Mouse (Mus musculus) heart, embryonic 14.5 days (tissue): ENCODE results near the gene Llgl2. TPM values are rescaled to one million over a fixed set of nuclear protein-coding genes. Genes with fewer than 3 reads are reported as not detected.

Experiments used
- ATAC-seq: fragments of 200-750 bp; cut with Nextera tagmentation; 2 replicates; pipeline ENCODE4 v1.8.0; 2017; ENCODE audit warnings: low read depth, moderate TSS enrichment; ENCODE audit not compliant: insufficient number of reproducible peaks, insufficient read depth, low FRiP score
- H3K27ac ChIP-seq, 2 experiments: fragments of 200-500 bp in 1 of 2; fragments of 300-500 bp in 1 of 2; sonication (generic) in 1 of 2; replicated peaks in 1 of 2; 2 replicates each; pipeline ENCODE4 v1.5.1; 2012 to 2014; ENCODE audit warnings: low read depth in 2 of 2, low read length in 2 of 2, control low read depth in 1 of 2, mild to moderate bottlenecking in 1 of 2, mixed read lengths in 1 of 2; ENCODE audit not compliant: control insufficient read depth in 1 of 2, insufficient read depth in 1 of 2
- H3K27me3 ChIP-seq: fragments of 300-500 bp; sonication (generic); 2 replicates; pipeline ENCODE4 v1.6.1; 2014; ENCODE audit warnings: mild to moderate bottlenecking, low read length, control low read depth; ENCODE audit not compliant: control insufficient read depth, insufficient read depth
- H3K36me3 ChIP-seq: fragments of 300-500 bp; sonication (generic); 2 replicates; pipeline ENCODE4 v1.6.1; 2014; ENCODE audit warnings: mild to moderate bottlenecking, control low read depth, low read length, mixed read lengths; ENCODE audit not compliant: control insufficient read depth, insufficient read depth
- H3K4me1 ChIP-seq, 2 experiments: fragments of 200-500 bp in 1 of 2; fragments of 300-500 bp in 1 of 2; sonication (generic) in 1 of 2; 2 replicates each; pipeline ENCODE4 v1.6.1; 2012 to 2014; ENCODE audit warnings: low read length in 2 of 2, control low read depth in 1 of 2, mixed read lengths in 1 of 2; ENCODE audit not compliant: control insufficient read depth in 2 of 2, insufficient read depth in 2 of 2
- H3K4me2 ChIP-seq: fragments of 300-500 bp; sonication (generic); 2 replicates; pipeline ENCODE4 v1.6.1; 2014; ENCODE audit warnings: mild to moderate bottlenecking, low read length
- H3K4me3 ChIP-seq, 2 experiments: fragments of 200-500 bp in 1 of 2; fragments of 300-500 bp in 1 of 2; sonication (generic) in 1 of 2; 2 replicates each; pipeline ENCODE4 v1.5.1; 2012 to 2014; ENCODE audit warnings: low read length in 2 of 2, mild to moderate bottlenecking in 2 of 2, control low read depth in 1 of 2, low read depth in 1 of 2, moderate library complexity in 1 of 2; ENCODE audit not compliant: control insufficient read depth in 1 of 2, insufficient read depth in 1 of 2
- H3K9ac ChIP-seq: fragments of 300-500 bp; sonication (generic); 2 replicates; pipeline ENCODE4 v1.6.1; 2014; ENCODE audit warnings: mild to moderate bottlenecking, low read length
- H3K9me3 ChIP-seq: fragments of 300-500 bp; sonication (generic); 2 replicates; pipeline ENCODE4 v1.6.1; 2016; ENCODE audit warnings: low read length, control low read depth; ENCODE audit not compliant: control insufficient read depth
- WGBS: fragments of 180-500 bp; shearing (Covaris S2); extraction: QIAGEN DNeasy Blood & Tissue Kit; methylation state at CpG from one replicate; pipeline ENCODE4 v1.1.7; 2014; 5-methylcytosine and 5-hydroxymethylcytosine counted together
- polyA plus RNA-seq: library from polyadenylated mRNA; unstranded; fragments of >200 nt; fragmentation: Nextera tagmentation; extraction: Ambion mirVana; gene quantifications from 2 replicates; pipeline ENCODE4 v1.2.1, GENCODE M21; 2014

Gene Llgl2
- polyA plus RNA-seq, 1 experiment from 2014 or later: 15.5 TPM

DNA sequence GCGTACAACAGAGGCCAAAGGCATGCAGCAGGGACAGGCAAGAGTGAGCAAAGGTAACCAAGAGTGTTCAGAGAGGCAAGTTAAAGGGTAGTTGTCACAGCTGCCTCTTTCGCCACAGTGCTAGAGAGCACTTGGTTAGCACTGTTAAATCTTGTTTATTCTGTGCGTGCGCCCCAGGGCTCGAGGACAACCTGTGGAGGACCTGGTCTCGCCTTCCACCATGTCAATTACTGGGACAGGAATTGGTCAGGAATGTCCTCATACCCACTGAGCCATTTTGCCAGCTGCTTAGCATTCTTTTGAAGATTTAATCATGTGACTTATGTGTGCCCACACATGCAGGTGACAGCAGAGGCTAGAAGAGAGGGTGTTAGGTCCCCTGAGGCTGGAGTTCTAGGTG lies 65.3 kb downstream of the Llgl2 start:
- WGBS: 74% methylated on average over 6 of the region's 6 CpGs
- no peaks in the 10 kb centered on the region for H3K27me3 ChIP-seq
- no peak overlapping the region for H3K4me3 ChIP-seq
- peaks cover 2 to 5% of the 10 kb centered on the region in 2 experiments; a peak in 2 of 4 replicates for H3K4me1 ChIP-seq
- no peak overlapping the region for H3K9ac ChIP-seq
- no peak overlapping the region for H3K27ac ChIP-seq
- no peak overlapping the region for H3K4me2 ChIP-seq
- H3K36me3 ChIP-seq: peaks cover 18% of the 10 kb centered on the region
- no peak for ATAC-seq
- no peaks in the 10 kb centered on the region for H3K9me3 ChIP-seq

DNA sequence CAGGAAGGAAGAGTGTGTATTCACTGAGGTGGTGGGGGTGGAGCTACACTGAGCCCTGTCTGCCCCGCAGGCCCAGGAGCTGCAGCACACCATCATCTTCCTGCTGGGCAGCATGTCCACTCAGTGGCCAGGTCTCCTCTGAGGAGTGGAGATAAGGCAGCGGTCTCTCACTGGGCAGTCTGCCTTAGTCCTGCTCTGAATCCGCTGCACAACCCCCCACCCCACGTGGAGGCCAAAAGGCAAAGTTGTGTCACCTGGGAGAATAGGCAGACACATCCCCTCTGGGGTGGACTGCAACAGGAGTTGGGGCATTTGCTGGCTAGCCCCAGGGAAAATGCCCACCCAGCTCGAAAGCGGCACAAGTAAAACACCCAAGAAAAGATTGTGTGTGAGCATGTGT lies 68.4 kb downstream of the Llgl2 start:
- H3K4me1 ChIP-seq: peaks cover 2 to 5% of the 10 kb centered on the region in 2 experiments; a peak in 2 of 4 replicates
- H3K27ac ChIP-seq: no peak overlapping the region
- peaks cover 29% of the 10 kb centered on the region for H3K36me3 ChIP-seq
- H3K4me3 ChIP-seq: no peak overlapping the region
- no peak overlapping the region for H3K4me2 ChIP-seq
- H3K27me3 ChIP-seq: no peaks in the 10 kb centered on the region
- ATAC-seq: no peak
- no peaks in the 10 kb centered on the region for H3K9me3 ChIP-seq
- H3K9ac ChIP-seq: no peak overlapping the region
- 33% methylated on average over 6 of the region's 6 CpGs for WGBS

DNA sequence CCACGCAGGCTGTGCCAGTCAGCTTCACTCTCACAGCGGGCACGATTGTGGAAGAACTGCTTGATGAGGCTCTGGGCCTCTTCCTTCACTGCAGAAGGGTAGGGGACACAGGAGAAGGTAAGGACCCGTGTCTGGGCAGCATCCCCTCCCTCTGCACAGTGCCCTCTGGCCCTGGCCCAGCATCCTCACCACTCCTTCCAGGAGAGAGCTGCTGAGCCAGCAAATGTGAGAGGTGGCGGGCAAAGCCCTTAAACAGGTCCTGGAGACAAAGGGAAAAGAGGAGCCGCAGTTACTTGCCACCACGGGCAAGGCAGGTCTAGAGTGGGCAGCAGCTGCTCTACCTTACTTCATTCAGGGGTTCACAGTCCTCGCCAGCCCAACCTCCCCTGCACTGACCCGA lies 69.2 kb downstream of the Llgl2 start:
- Histone ChIP-seq H3K4me1 (no peaks in the 10 kb centered on the region), H3K4me2 (no peak overlapping the region), H3K27me3 (no peaks in the 10 kb centered on the region), H3K9me3 (no peaks in the 10 kb centered on the region), H3K9ac (no peak overlapping the region), H3K36me3 (peaks cover 29% of the 10 kb centered on the region), H3K4me3 (no peak overlapping the region), H3K27ac (no peak overlapping the region)
- no peak for ATAC-seq
- 85% methylated on average over 9 of the region's 9 CpGs for WGBS

DNA sequence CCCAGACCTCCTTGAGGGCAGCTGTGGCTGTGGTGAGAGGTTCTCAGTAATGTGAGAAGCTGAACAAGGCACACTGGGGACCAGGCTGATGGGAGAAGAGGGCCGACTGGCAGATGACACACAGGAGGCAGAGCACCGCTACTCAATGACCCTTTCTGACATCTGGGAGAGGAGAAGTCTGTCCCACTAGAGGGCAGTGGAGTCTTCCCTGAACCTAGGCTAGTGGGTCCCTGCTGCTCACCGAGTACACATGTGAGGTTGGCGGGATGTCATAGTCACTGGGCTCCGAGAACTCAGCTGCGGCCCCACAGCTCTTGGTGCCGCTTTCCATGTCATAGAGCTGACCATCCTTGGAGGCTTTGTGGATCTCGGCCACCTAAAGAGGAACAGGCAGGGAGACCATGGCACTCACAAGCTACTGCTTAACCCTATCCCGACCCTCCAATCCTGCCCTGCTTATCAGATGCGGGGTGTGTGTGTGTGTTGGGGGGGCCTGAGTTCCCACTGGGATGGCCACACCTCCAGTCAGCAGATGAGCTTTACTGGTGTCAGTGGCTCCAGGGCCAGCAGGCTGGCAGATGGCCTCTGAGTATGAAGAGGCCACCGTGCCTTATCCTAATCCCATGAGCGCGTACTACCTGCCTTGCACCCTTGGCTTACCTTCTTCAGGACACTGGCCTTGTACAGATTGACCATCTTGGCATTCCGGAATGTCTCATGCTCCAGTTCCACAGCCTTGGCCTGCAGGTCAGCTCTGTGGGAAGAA lies 71.1 kb downstream of the Llgl2 start:
- H3K27ac ChIP-seq: no peak overlapping the region
- peaks cover 29% of the 10 kb centered on the region for H3K36me3 ChIP-seq
- H3K4me3 ChIP-seq: no peak overlapping the region
- H3K27me3 ChIP-seq: no peaks in the 10 kb centered on the region
- peaks cover 12 to 15% of the 10 kb centered on the region in 2 experiments for H3K4me1 ChIP-seq
- H3K9ac ChIP-seq: no peak overlapping the region
- WGBS: 60% methylated on average over 14 of the region's 14 CpGs
- no peak for ATAC-seq
- H3K9me3 ChIP-seq: no peaks in the 10 kb centered on the region
- no peak overlapping the region for H3K4me2 ChIP-seq

DNA sequence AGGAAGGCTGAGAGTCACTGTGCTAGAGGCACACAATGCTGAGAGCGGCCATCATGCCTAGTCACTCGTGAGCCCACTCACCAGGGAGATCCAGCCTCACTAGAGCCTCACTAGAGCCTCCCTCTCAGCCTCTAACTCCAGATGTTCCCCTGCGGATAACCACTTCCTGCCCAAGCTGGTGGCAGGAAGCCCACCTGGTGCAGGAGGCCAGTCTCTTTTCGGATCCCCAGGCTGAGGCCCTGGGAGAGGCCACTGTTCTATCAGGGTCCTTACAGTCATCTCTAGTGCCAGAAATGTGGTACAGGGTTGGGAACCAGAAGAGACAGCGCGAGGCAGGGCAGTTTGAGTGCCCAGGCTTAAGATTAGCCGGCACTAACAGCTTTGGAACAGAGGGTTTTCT lies 74.6 kb downstream of the Llgl2 start:
- whole genome bisulfite sequencing: 70% methylated on average over 7 of the region's 7 CpGs
- H3K9ac ChIP-seq: no peak overlapping the region; the same call in 1 of the 2 replicates
- ATAC-seq: no peak
- H3K9me3 ChIP-seq: no peaks in the 10 kb centered on the region
- no peak overlapping the region for H3K4me3 ChIP-seq
- peaks cover 19% of the 10 kb centered on the region for H3K36me3 ChIP-seq
- no peaks in the 10 kb centered on the region for H3K27me3 ChIP-seq
- H3K4me1 ChIP-seq: peaks cover 43 to 50% of the 10 kb centered on the region in 2 experiments
- peak overlapping the region in 1 of 2 experiments; percentile 99; a peak in 2 of 4 replicates for H3K27ac ChIP-seq
- no peak overlapping the region for H3K4me2 ChIP-seq

DNA sequence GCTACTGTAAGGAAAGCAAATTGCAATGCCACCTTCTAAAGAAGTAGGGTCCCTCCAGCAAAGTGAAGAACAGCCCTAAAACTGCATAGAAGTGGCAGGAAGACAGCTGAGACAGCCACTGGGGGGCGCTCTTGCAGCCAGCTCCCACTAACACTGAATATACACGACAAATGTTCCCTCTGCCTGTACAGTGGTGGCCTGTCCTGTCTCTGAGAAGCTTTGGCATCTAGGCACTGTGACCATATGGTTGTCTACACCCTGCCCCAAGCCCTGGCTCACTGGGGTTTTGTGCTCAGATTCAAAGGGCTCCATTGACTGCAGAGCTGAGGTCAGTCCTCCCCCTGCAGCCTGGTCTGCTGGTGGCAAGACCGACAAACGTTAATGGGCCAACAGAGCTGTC lies 75.0 kb downstream of the Llgl2 start:
- Histone ChIP-seq H3K9me3 (no peaks in the 10 kb centered on the region), H3K4me1 (peaks cover 47 to 55% of the 10 kb centered on the region in 2 experiments), H3K4me2 (no peak overlapping the region), H3K27me3 (no peaks in the 10 kb centered on the region), H3K27ac (peak overlapping the region; percentile 40 to 99; a peak in 3 of 4 replicates), H3K9ac (no peak overlapping the region; the same call in 1 of the 2 replicates), H3K4me3 (no peak overlapping the region), H3K36me3 (peaks cover 14% of the 10 kb centered on the region)
- 15% methylated on average over 4 of the region's 4 CpGs for WGBS
- no peak for ATAC-seq

DNA sequence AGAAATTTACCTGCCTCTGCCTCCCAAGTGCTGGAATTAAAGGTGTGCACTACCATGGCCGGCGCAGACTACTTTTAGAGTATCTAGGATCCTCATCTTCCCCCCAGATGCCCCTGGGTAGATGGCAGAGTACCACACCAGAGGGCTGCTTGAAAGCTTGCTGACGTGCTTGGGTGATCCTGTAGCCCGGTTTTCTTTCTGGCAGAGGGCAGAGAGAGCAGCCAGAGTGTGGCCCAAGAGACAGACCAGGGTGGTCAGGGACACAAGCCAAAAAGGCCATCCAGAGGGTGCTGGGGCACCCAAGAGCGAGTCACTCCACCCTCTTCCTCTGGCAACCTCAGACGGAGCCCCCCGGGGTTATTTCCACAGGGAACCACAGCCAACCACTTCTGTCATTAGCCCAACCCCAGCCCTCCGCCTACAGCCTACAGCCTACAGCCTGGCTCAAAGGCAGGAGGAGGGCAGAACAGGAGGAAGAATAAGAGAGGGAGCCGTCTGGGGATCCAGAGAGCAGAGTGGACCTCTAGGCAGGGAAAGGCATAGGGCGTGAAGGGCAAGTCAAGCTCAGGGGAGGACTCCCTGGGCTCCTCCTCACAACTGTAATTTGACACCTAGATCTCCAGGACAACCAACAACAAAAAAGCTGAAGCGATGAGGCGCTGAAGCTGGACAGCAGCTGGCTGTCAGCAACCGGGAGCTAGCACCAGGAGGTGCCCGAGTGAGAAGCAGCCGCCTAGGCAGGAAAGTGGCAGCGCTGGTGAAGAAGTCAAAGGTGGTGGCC lies 75.8 kb downstream of the Llgl2 start, which contains the start of gene Smim5:
Smim5 (plus strand) TSS at position 481 of the 781 bp plus-strand sequence.
- peak within 1 kb of the TSS; percentile 73 for H3K9ac ChIP-seq
- no peaks in the 10 kb centered on the region for H3K9me3 ChIP-seq
- H3K36me3 ChIP-seq: peaks cover 13% of the 10 kb centered on the region; the same call in 1 of the 2 replicates
- H3K4me1 ChIP-seq: peaks cover 54 to 63% of the 10 kb centered on the region in 2 experiments
- H3K27me3 ChIP-seq: no peaks in the 10 kb centered on the region
- 22% methylated on average over 16 of the region's 16 CpGs for WGBS
- ATAC-seq: peak; percentile 65
- peak within 1 kb of the TSS; percentile 98 to 99 for H3K27ac ChIP-seq
- H3K4me2 ChIP-seq: peak within 1 kb of the TSS; percentile 72
- H3K4me3 ChIP-seq: peak within 1 kb of the TSS; percentile 42 to 48
